Mouse (Mus musculus) CD4-positive, CD25-positive, alpha-beta regulatory T cell, adult 4 months (primary cell): ENCODE measurements around the gene 1110008P14Rik. TPM values are rescaled to one million over a fixed set of nuclear protein-coding genes. Genes with fewer than 3 reads are reported as not detected.

Experiments used
- ATAC-seq: one replicate; pipeline ENCODE4 v1.8.0; 2017
- polyA plus RNA-seq, 2 experiments: library from polyadenylated mRNA; unstranded; fragments of 100-300 nt; shearing (Covaris generic); gene quantifications; one replicate each; pipeline ENCODE4 v1.2.1; 2017

Gene 1110008P14Rik
- polyA plus RNA-seq, 2 experiments from 2014 or later: 46.6 to 52.9 TPM

DNA sequence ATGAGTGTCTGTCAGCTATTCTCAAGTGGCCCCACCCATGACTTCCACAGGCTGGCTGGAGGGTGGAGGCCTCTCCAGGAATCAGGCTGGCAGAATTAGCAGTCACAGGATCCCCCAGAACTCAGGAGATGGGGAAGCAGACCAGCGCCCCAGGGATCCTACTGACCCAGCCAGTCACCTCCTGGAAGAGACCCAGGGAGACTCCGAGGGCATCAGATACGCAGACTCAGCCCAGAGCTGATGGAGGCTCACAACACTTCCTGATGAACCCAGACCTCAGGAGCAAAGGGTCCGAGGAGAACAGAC lies 40.2 kb downstream of the 1110008P14Rik start:
- ATAC-seq: no peak

DNA sequence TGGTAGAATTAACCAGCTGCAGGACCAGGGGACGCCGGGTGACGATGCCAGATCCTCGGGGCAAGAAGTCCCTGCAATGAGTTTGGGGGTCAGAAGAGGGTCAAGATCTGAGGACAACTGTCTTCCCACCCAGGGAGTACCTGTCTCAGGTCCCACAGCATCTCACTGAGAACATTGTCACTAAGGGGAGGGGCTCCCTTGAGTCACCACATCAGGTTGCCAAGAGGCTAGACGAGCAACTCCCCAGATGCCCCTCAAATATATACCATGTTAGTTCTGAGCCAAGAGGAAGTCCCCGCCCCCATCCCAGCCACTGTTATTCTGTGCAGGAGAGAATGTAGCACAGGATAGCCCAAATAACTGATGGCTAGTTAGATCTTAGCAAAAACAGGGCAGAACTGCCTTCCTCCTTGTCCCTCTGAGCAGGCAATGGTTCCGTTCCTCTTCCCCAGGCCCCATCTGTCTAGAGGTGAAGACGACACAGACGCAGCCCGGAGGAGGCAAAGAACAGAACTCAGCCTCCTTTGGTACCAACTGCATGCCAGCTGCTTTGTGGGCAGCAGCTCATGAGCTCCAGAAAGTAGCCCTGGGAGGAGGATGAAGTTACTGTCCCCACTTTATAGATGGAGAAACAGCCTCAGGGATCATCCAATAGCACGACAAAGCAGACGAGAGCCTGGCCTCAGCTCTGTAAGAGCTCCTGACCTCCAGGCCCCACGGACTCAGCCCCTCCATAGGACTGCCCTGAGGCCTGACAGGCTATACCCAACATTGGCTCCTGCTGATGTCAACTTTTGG lies 40.7 kb downstream of the 1110008P14Rik start:
- ATAC-seq: no peak

DNA sequence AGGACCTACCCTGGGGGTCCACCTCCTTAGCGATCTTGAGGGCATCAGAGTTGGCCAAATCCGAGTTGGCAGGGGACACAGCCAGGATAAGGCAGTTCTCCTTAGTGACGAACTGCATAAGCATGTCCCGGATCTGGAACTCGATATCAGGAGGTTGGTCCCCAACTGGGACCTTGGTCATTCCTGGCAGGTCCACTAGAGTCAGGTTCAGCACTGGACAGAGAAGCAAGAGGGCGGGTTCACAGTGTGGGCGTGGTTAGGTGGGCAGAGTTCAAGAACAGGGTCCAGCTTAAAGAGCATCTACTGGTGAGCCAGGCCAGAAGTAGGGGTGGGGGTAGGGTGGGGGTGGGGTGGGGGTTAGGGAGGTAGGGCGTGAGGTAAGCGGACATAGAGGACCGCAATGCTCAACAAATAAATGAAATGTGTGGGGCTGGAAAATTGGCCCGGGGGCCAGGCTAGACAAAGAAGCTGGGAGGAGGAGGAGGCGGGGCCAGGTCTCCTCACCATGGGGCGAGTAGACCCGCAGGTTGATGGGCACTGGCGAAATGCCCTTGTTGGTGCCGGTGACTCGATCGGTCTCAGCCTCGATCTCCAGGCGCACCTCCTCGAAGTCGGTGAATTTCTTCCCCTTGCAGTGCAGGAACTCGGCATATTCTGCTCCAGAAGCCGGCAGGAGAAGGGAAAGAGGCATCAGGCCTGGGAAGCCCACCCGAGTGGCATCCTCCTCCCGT lies 41.7 kb downstream of the 1110008P14Rik start:
- ATAC-seq: no peak

DNA sequence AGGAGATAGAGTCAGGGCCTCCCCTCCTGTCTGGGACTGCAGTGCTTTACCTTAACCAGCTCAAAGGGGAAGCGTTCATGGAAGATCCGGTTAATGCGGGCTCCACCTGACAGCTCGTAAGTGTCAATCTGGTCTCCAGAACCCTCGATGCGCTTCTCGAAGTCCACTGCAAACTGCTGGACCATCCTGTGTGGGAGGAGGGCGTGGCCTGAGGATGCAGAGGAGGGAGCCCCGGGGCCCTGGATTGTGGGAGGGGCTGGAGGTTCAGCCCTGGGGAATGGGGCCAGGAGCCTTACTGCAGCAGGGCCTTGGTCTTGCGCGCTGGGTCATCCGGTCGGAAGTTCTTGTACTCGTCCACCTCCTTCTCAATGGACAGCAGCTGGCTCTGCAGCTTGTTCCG lies 45.9 kb downstream of the 1110008P14Rik start:
- ATAC-seq: no peak

DNA sequence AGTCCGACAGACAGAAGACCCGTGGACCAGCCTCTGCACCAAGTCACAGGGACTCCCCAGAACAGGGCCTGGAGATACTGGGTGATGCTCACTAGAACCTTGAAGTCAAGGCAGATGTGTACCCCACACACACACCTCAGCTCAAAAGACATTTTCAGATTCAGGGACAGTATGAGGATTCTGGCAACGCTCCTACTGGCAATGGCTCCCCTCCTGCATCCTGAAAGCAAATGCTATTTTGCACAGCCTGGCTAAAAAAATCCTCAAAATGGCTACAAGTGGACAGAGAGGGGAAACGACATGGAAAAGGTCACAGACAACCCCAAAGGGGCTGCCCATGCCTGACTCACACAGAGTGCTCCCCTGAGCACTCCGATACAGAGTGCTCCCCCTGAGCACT lies 49.6 kb downstream of the 1110008P14Rik start:
- no peak for ATAC-seq

DNA sequence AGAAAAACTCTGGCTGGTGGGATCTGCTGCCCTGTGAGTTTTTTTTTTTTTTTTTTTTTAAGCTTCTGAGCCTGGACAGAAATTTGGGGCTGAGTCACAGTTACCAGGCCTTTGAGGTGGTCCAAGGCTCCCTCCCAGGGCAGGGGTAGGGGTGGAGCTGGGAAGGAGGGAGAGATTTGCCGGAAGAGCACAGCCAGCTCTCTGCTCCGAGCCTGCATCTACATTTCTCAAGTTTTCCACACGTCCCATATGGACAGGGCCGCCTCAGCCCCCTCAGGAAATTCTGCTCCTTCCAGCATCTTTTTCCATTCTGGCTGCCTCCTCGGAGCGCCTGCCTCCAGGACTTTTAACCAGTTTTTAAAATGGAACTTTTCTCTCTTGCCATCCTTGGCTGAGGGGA lies 52.2 kb downstream of the 1110008P14Rik start:
- no peak for ATAC-seq

DNA sequence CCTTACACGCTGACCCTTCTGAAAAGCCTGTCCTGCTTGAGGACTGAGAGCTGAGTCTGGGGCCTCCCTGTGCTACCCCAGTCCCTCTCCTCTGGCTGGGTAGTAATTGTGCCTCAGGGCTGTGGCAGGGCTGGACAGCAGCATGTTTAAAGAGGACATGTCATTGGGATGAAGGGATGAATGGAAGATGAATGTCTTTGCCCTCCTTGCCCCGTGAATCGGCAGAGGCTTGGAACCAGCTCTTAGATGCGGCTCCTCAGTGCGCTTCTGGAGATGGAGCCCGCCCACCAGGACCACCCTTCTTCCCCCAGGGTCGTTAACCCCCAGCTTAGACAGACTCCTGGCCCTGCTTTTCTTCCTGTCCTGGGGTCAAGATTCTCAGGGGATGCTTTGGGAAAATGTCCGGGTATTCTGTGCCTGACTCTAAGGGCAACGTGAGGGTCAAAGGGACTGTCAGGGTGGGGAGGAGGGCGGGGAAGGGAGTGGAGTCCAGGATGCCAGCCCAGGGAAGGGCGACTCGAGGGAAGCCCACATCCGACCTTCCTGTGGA lies 52.8 kb downstream of the 1110008P14Rik start:
- no peak for ATAC-seq

DNA sequence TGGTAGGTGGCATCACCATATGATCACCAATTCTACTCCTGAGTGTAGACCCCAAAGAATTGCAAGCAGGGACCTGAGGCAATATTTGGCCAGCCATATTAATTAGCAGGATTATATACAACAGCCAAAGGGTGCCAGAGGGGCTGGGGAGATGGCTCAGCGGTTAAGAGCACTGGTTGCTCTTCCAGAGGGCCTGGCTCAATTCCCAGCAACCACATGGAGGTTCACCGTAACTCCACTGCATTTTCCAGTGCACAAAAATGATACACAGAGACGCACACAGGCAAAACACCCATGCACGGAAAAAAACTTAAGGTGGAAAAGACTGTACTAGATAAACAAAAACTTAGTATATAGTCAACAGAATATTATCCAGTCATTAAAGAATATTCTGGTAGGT lies 54.5 kb downstream of the 1110008P14Rik start:
- no peak for ATAC-seq

Other genes with a start within 250 kb of the 1110008P14Rik start
- gene Prrc2b, start 230.9 kb downstream of the 1110008P14Rik start, polyA plus RNA-seq: 10 to 100 TPM; 31.7 to 32.9 TPM
- gene Pomt1, start 145.3 kb downstream of the 1110008P14Rik start, polyA plus RNA-seq: 1 to 10 TPM; 6.5 to 7.9 TPM
- 10 to 100 TPM; 33.3 to 42.0 TPM for gene Uck1, start 121.8 kb downstream of the 1110008P14Rik start, polyA plus RNA-seq
- gene Golga2, start 94.6 kb downstream of the 1110008P14Rik start, polyA plus RNA-seq: 10 to 100 TPM; 18.1 to 21.3 TPM
- 100 to 1,000 TPM; 162 to 183 TPM for gene Swi5, start 93.9 kb downstream of the 1110008P14Rik start, polyA plus RNA-seq
- gene Ciz1, start 29.6 kb downstream of the 1110008P14Rik start, polyA plus RNA-seq: 100 to 1,000 TPM in 1 of 2 experiments, 10 to 100 TPM in 1; 58.7 to 103 TPM
- not detected for gene Dnm1, start 28.6 kb downstream of the 1110008P14Rik start, polyA plus RNA-seq
- not detected for gene Lcn2, start 6.3 kb upstream of the 1110008P14Rik start, polyA plus RNA-seq
- gene Ptges2, start 14.0 kb upstream of the 1110008P14Rik start, polyA plus RNA-seq: under 1 TPM; 0.34 to 0.50 TPM
- 1 to 10 TPM; 5.5 to 7.1 TPM for gene Naif1, start 68.5 kb upstream of the 1110008P14Rik start, polyA plus RNA-seq
- gene Slc25a25, start 69.5 kb upstream of the 1110008P14Rik start, polyA plus RNA-seq: 1 to 10 TPM; 4.7 to 6.7 TPM
- 10 to 100 TPM; 50.6 to 55.5 TPM for gene Fam102a, start 153.4 kb upstream of the 1110008P14Rik start, polyA plus RNA-seq
- 100 to 1,000 TPM; 131 to 166 TPM for gene Dpm2, start 188.9 kb upstream of the 1110008P14Rik start, polyA plus RNA-seq
- gene Pip5kl1, start 192.9 kb upstream of the 1110008P14Rik start, polyA plus RNA-seq: not detected
- gene 9430097D07Rik, start 193.7 kb upstream of the 1110008P14Rik start, polyA plus RNA-seq: not detected
- 10 to 100 TPM; 25.2 to 38.6 TPM for gene St6galnac4, start 205.2 kb upstream of the 1110008P14Rik start, polyA plus RNA-seq
- gene St6galnac6, start 217.8 kb upstream of the 1110008P14Rik start, polyA plus RNA-seq: 1 to 10 TPM; 3.1 to 4.7 TPM
- gene Ak1, start 239.8 kb upstream of the 1110008P14Rik start, polyA plus RNA-seq: not detected